Mouse (Mus musculus) gastrocnemius, postnatal 25 days (tissue): ENCODE data around the gene Vasn. TPM values are rescaled to one million over a fixed set of nuclear protein-coding genes. Genes with fewer than 3 reads are reported as not detected.

Source experiments
- DNase-seq: peaks from one replicate; pipeline ENCODE4 v3.0.0; 2022
- long read RNA-seq, 2 experiments: library from polyadenylated mRNA; stranded (forward); transcript quantifications; one replicate each; pipeline ENCODE4 v2.0.0; 2021
- total RNA-seq, 2 experiments: library from RNA; stranded (reverse); gene quantifications; 1 replicate in 1 of 2; 2 replicates in 1 of 2; pipeline ENCODE4 v1.2.3; 2021

Gene Vasn
- 1 to 10 TPM; 4.6 to 4.8 TPM for total RNA-seq
- long read RNA-seq, experiment 1 = 0 reads
- long read RNA-seq, experiment 2, partial matches to known transcripts = 0 of 1 reads
- long read RNA-seq, experiment 2, other reads (novel, unspliced or antisense) = 0 of 1 reads

- peak; percentile 88 for DNase-seq
Observed at GRCm38 (mm10) chr16:4639831-4640237, at the start of gene Vasn, which contains the start of gene Dnaja3. TSS of gene Vasn (plus strand) at chr16:4639941. TSS of gene Dnaja3 (plus strand) at chr16:4639989.

- no peak for DNase-seq
Observed at GRCm38 (mm10) chr16:4590236-4590635, 49.5 kb upstream of the Vasn start.

GRCm38 (mm10) chr16:4592909-4593875 is 46.5 kb upstream of the Vasn start:
- DNase-seq = no peak

GRCm38 (mm10) chr16:4593971-4594813 is 45.5 kb upstream of the Vasn start, which contains the start of gene Glis2:
TSS of gene Glis2 (plus strand) at chr16:4594713.
- peak; percentile 80 for DNase-seq

- no peak for DNase-seq
Observed at GRCm38 (mm10) chr16:4594814-4595526, 44.8 kb upstream of the Vasn start.

GRCm38 (mm10) chr16:4595527-4595963 is 44.2 kb upstream of the Vasn start:
- DNase-seq = peak; percentile 65

- no peak for DNase-seq
Observed at GRCm38 (mm10) chr16:4596141-4596728, 43.5 kb upstream of the Vasn start.

GRCm38 (mm10) chr16:4596836-4597235 is 42.9 kb upstream of the Vasn start:
- no peak for DNase-seq

- DNase-seq = no peak
Observed at GRCm38 (mm10) chr16:4597296-4597695, 42.4 kb upstream of the Vasn start.

GRCm38 (mm10) chr16:4598041-4598440 is 41.7 kb upstream of the Vasn start:
- DNase-seq = no peak

GRCm38 (mm10) chr16:4598891-4599543 is 40.7 kb upstream of the Vasn start:
- DNase-seq = no peak

- no peak for DNase-seq
Observed at GRCm38 (mm10) chr16:4599616-4600015, 40.1 kb upstream of the Vasn start.

GRCm38 (mm10) chr16:4600701-4601310 is 38.9 kb upstream of the Vasn start:
- no peak for DNase-seq

GRCm38 (mm10) chr16:4602189-4602588 is 37.6 kb upstream of the Vasn start:
- no peak for DNase-seq

- no peak for DNase-seq
Observed at GRCm38 (mm10) chr16:4602766-4603452, 36.8 kb upstream of the Vasn start.

GRCm38 (mm10) chr16:4603453-4603837 is 36.3 kb upstream of the Vasn start:
- DNase-seq = no peak

- no peak for DNase-seq
Observed at GRCm38 (mm10) chr16:4604293-4604837, 35.4 kb upstream of the Vasn start.

- no peak for DNase-seq
Observed at GRCm38 (mm10) chr16:4605514-4606131, 34.1 kb upstream of the Vasn start.
